Mouse (Mus musculus) neural tube, embryonic 11.5 days (tissue): ENCODE results near the gene Slc12a1. TPM values are rescaled to one million over a fixed set of nuclear protein-coding genes. Genes with fewer than 3 reads are reported as not detected.

Source experiments
- ATAC-seq: fragments of 200-750 bp; cut with Nextera tagmentation; 2 replicates; pipeline ENCODE4 v1.8.0; 2017; ENCODE audit warnings: moderate number of reproducible peaks, mild to moderate bottlenecking, moderate TSS enrichment, moderate library complexity; ENCODE audit not compliant: insufficient read depth, low FRiP score, low TSS enrichment
- DNase-seq: peaks from one replicate; pipeline ENCODE4 v3.0.0-alpha.2; 2015; ENCODE audit warnings: low spot score
- H3K27ac ChIP-seq: fragments of 300-500 bp; sonication (generic); 2 replicates; pipeline ENCODE4 v1.5.1; 2014; ENCODE audit warnings: low read depth, mild to moderate bottlenecking, low read length
- H3K27me3 ChIP-seq: fragments of 300-500 bp; sonication (generic); 2 replicates; pipeline ENCODE4 v1.6.1; 2014; ENCODE audit warnings: mild to moderate bottlenecking, low read length, mixed read lengths; ENCODE audit not compliant: control insufficient read depth, insufficient read depth
- H3K36me3 ChIP-seq: fragments of 300-500 bp; sonication (generic); 2 replicates; pipeline ENCODE4 v1.6.1; 2014; ENCODE audit warnings: mild to moderate bottlenecking, low read length, moderate library complexity, mixed read lengths; ENCODE audit not compliant: control insufficient read depth, insufficient read depth
- H3K4me1 ChIP-seq: fragments of 300-500 bp; sonication (generic); 2 replicates; pipeline ENCODE4 v1.6.1; 2014; ENCODE audit warnings: low read length, mixed read lengths; ENCODE audit not compliant: control insufficient read depth, insufficient read depth
- H3K4me2 ChIP-seq: fragments of 300-500 bp; sonication (generic); 2 replicates; pipeline ENCODE4 v1.6.1; 2014; ENCODE audit warnings: low read depth, mild to moderate bottlenecking, moderate library complexity
- H3K4me3 ChIP-seq: fragments of 300-500 bp; sonication (generic); 2 replicates; pipeline ENCODE4 v1.5.1; 2014; ENCODE audit warnings: low read depth, low read length
- H3K9ac ChIP-seq: fragments of 300-500 bp; sonication (generic); 2 replicates; pipeline ENCODE4 v1.6.1; 2014; ENCODE audit warnings: mild to moderate bottlenecking, low read length
- H3K9me3 ChIP-seq: fragments of 300-500 bp; sonication (generic); 2 replicates; pipeline ENCODE4 v1.6.1; 2016; ENCODE audit warnings: low read length; ENCODE audit not compliant: control insufficient read depth
- WGBS: fragments of 180-500 bp; shearing (Covaris S2); extraction: QIAGEN DNeasy Blood & Tissue Kit; methylation state at CpG from one replicate; pipeline ENCODE4 v1.1.7; 2014; 5-methylcytosine and 5-hydroxymethylcytosine counted together
- polyA plus RNA-seq: library from polyadenylated mRNA; unstranded; fragments of >200 nt; fragmentation: Nextera tagmentation; extraction: Ambion mirVana; gene quantifications from 2 replicates; pipeline ENCODE4 v1.2.1, GENCODE M21; 2014

Slc12a1 gene
- polyA plus RNA-seq, 1 experiment from 2014 or later: 0.07 TPM

DNA sequence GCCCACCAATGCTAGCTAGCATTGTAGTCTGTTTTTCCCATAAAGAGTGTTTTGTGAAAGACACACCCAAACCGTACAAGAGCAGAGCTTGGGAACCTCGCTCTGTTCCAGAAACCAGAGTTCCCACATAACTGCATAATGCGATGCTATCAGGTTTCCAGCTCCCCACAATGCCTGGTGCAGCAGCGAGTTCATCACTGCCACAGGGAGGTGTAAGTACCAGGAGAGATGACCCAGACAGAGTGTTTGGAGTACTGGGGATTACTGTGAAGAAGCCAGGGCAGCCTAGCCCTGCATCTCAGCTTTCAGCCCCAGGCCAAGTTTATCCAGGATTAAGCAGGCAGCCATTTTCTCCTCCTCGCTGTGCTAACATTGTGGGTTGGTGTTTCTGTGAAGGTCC, 123.3 kb downstream of the Slc12a1 start:
- WGBS: 71% methylated on average over 5 of the region's 5 CpGs
- DNase-seq: no peak
- H3K27ac ChIP-seq: no peak overlapping the region
- H3K27me3 ChIP-seq: no peaks in the 10 kb centered on the region
- H3K36me3 ChIP-seq: no peaks in the 10 kb centered on the region
- ATAC-seq: no peak
- no peak overlapping the region for H3K9ac ChIP-seq
- no peaks in the 10 kb centered on the region for H3K4me1 ChIP-seq
- H3K9me3 ChIP-seq: no peaks in the 10 kb centered on the region
- no peak overlapping the region for H3K4me2 ChIP-seq
- no peak overlapping the region for H3K4me3 ChIP-seq

DNA sequence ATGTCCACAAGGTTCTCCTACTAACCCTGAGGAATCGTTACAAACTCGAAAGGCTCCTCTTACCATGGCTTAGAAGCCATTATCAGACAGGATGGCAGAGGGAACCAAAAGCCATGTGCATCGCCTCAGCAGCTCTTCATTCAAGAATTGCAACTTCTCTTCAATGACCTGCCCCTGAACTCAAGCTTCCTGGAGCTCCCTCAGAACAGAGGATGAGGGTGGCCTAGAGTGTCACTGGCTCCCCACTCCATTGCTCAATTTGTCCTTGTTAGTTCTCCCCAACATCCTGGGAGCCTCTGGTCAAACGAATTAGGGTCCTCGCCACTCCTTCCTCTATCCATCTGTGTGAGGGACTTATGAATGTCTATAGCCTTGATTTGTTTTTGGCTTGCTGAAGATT, 124.4 kb downstream of the Slc12a1 start:
- no peak overlapping the region for H3K4me2 ChIP-seq
- no peaks in the 10 kb centered on the region for H3K27me3 ChIP-seq
- H3K36me3 ChIP-seq: no peaks in the 10 kb centered on the region
- no peak overlapping the region for H3K9ac ChIP-seq
- DNase-seq (no peak), ATAC-seq (no peak)
- H3K9me3 ChIP-seq: no peaks in the 10 kb centered on the region
- H3K4me3 ChIP-seq: no peak overlapping the region
- no peak overlapping the region for H3K27ac ChIP-seq
- H3K4me1 ChIP-seq: no peaks in the 10 kb centered on the region
- 79% methylated on average over 5 of the region's 5 CpGs for WGBS

DNA sequence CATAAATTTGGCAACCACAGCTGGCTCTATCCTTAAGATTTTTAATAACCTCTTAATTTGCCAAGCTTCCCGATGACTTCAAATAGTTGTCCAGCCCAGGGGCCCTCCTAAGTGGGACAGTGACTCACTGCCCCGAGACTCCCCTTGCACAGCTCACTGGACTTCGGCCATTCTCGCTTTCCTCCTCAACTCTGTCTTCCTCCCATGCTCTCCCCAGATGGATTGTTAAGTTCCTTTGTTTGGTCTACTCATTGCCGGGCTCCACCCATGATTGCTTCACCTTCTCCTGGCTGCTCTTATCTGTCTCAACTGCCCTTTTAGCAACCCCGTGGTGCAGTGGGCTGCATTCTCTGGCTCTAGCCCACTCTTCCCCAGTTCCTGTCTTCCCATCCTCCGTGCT, 126.2 kb downstream of the Slc12a1 start:
- Histone ChIP-seq H3K27ac (no peak overlapping the region), H3K4me3 (no peak overlapping the region), H3K9me3 (no peaks in the 10 kb centered on the region), H3K36me3 (no peaks in the 10 kb centered on the region), H3K4me2 (no peak overlapping the region), H3K27me3 (no peaks in the 10 kb centered on the region), H3K4me1 (no peaks in the 10 kb centered on the region), H3K9ac (no peak overlapping the region)
- WGBS: 81% methylated on average over 7 of the region's 7 CpGs
- ATAC-seq (no peak), DNase-seq (no peak)

Other genes starting within 250 kb of the Slc12a1 start
- gene Slc24a5, start 84.4 kb upstream of the Slc12a1 start, polyA plus RNA-seq: 5.0 and 7.0 TPM in 2 replicates
- 247 and 250 TPM in 2 replicates for gene Myef2, start 28.8 kb upstream of the Slc12a1 start, polyA plus RNA-seq
- not detected in 2 replicates for gene Ctxn2, start 15.8 kb upstream of the Slc12a1 start, polyA plus RNA-seq
- gene Dut, start 94.7 kb downstream of the Slc12a1 start, polyA plus RNA-seq: 171 and 175 TPM in 2 replicates